Mouse (Mus musculus) urinary bladder, adult 2 months (tissue): ENCODE results near the gene Vmn1r78. TPM values are rescaled to one million over a fixed set of nuclear protein-coding genes. Genes with fewer than 3 reads are reported as not detected.
"Not testable (repeated sequence)": the region's sequence is repeated elsewhere in the genome, so short reads cannot be mapped to it uniquely, and the experiment has no call there.

Source experiments
- DNase-seq: peaks from one replicate; pipeline ENCODE4 v3.0.0; 2022; ENCODE audit warnings: low spot score
- polyA plus RNA-seq: library from polyadenylated mRNA; depleted of rRNA; stranded (reverse); fragments of >200 nt; gene quantifications from 2 replicates; pipeline ENCODE4 v1.2.3, GENCODE M21; 2012; rRNA removed

The Vmn1r78 gene
- not detected in 2 replicates for polyA plus RNA-seq

DNA sequence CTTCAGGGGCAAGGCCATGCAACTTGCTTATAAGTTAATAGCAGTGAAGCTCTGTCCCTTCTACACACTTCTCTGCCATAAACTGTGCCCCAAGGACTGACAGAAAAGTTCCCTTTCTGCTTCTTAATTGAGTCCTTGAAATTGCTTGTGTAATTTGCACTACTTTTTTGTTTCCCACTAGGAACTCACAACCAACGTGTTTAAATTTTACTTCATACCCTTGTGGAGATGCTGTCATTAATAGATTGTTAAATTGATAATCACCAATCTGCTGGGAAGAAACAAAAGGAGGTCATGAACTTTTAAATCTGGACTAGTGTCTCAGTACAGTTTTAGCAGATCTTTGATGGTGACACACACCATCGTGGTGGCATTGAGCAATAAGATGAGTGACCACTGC lies at the start of gene Vmn1r78:
TSS of gene Vmn1r78 (plus strand) at position 301 of the 400 bp plus-strand sequence.
- DNase-seq, result no peak

DNA sequence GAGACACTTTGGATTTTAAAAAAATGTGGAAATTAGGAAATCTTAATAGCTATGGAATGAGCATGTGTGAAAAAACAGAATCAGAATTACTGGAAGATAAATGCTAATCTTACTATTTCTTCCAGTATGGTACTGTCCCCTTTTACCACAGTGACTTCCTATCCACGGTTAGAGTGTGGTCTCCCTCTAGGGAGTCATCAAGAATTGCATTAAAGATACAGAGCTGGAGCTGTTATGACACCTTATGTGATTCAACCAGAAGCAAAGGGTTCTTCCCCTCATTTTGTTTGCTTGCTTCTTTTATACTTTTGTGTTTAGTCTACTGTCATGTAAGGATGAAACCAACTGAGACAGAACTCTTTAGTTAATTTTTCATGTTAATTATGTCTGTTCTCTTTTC lies 6.4 kb downstream of the Vmn1r78 start:
- not testable (repeated sequence) for DNase-seq

DNA sequence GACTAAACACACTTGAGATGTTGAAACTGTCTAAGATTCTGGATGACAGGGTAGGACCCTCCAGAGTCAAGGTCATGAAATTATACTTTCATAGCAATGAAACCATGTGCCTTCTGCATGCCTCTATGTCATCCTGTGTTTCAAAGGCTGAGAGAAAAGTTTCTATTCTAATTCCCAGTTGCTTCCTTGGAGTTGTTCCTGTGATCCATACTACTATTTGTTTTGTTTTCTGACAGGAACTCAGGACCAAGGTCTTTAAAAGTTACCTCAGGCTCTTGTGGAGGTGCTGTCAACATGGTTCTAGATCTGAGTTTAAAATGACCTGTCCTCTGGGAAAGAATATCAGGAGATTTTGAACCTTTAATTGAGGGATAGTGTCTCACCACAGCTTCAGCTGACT lies 20.9 kb downstream of the Vmn1r78 start, which contains the start of gene Vmn1r79:
TSS of gene Vmn1r79 (plus strand) at position 301 of the 400 bp plus-strand sequence.
- DNase-seq, result not testable (repeated sequence)

DNA sequence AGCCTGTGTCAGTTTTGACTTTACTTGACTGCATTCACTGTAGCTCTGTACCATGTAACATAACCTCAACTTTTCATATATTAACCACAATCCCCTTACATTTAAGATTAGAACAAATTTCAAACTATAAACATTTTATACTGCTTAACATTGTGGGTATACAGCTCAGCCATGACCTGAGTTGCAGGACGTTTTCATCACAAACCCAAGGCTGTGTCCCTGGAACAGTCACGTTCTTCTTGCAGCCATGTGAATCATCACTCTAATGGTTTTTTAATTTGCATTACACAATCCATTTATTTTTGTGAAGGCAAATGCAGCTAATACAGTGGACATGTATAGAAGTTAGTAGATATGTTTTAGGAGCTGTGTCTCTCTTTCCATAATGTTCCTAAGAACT lies 22.9 kb downstream of the Vmn1r78 start:
- not testable (repeated sequence) for DNase-seq

DNA sequence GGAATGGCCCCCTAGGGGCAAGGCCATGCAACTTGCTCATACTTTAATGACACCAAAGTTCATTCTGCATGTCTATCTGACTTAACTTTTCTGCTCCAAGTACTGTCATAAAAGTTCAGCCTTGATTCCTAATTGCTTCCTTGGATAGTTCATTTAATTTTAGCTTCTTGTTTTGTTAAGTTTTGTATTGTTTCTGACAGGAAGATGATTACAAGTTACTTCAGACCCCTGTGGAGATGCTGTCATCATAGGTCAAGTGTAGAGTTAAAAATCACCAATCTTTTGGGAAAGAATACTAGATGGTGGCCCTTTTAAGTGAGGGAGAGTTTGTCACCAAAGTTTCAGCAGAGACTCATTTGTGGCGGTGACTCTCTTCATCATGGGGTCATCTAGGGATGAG lies 38.9 kb downstream of the Vmn1r78 start, which contains the start of gene Vmn1r80:
TSS of gene Vmn1r80 (plus strand) at position 301 of the 400 bp plus-strand sequence.
- no peak for DNase-seq

DNA sequence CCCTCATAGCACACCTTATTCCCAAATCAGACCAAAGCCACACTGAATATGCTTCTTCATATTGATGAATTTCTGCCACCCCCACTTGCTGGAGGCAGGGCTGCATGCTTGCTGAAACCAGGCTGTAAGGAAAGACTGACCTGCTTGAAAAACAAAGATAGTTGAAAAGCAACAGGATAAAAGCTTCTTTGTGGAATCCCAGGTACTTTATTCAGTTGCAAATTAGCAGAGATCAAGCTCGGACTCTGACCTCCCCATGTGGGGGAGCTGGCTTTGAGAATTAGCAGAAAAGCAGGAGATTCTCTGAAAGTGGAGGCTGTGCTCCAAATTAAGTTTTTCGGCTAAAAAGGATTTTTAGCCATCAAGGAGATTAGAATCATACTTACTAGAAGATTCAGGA lies 54.1 kb downstream of the Vmn1r78 start:
- DNase-seq, result no peak

Other genes with a start within 250 kb of the Vmn1r78 start
- not detected in 2 replicates for gene Vmn1r76, start 212.0 kb upstream of the Vmn1r78 start, polyA plus RNA-seq
- not detected in 2 replicates for gene Vmn1r77, start 113.5 kb upstream of the Vmn1r78 start, polyA plus RNA-seq
- not detected in 2 replicates for gene Vmn1r79, start 21.0 kb downstream of the Vmn1r78 start, polyA plus RNA-seq
- not detected in 2 replicates for gene Vmn1r80, start 39.0 kb downstream of the Vmn1r78 start, polyA plus RNA-seq
- not detected in 2 replicates for gene Vmn1r81, start 118.0 kb downstream of the Vmn1r78 start, polyA plus RNA-seq
- gene Vmn1r82, start 150.2 kb downstream of the Vmn1r78 start, polyA plus RNA-seq, result not detected in 2 replicates
- not detected in 2 replicates for gene Vmn1r83, start 179.2 kb downstream of the Vmn1r78 start, polyA plus RNA-seq
- not detected in 2 replicates for gene Vmn1r84, start 219.0 kb downstream of the Vmn1r78 start, polyA plus RNA-seq